Mouse (Mus musculus) kidney, adult 2 months (tissue): ENCODE data around the gene Raver2.

ENCODE experiments used
- CTCF ChIP-seq: fragments of 200-500 bp; conservative IDR thresholded peaks from 2 replicates; pipeline ENCODE4 v1.5.1; 2011; ENCODE audit warnings: low read depth, mild to moderate bottlenecking, control low read depth, low read length, moderate library complexity, mixed read lengths; ENCODE audit not compliant: insufficient read depth, insufficient read length
- POLR2A ChIP-seq: fragments of 200-500 bp; IDR thresholded peaks from one replicate; pipeline ENCODE4 v1.6.1; 2011; ENCODE audit warnings: low read depth, low read length, control low read depth

DNA sequence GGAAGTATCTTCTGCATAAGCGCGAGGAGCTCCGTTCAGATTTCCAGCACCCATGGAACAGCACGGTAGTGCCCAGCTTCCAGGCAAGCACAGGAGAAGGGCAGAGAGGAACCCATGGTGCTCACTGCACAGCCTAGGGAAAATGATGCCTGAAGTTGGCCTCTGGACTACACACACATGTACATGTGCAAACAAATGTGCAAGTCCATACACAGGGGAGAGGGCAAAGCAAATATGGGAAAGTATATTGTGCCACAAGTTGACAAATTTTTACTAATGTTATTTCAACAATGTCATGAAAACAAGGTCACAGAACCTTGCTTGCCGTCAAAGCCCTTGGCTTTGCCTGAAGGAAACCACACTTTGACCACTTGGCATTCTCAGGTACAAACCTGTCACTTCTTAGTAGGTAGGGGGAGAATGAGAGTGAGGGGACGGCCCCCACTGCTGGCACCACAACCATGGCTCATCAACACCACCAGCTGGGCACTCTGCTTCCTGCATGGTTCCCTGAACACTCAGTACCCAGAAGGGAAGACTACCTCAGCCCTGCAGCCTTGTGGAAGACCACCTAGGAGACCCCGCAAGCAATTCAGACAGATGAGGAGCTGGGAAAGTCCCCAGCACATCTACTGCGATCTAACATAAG lies 130.8 kb downstream of the Raver2 start:
- TF ChIP-seq CTCF: no peak
- TF ChIP-seq POLR2A: no peak
